11 mouse cellular contexts compared by ENCODE assay signal in genomic region chr3:96551890-96552289, GRCm38 (mm10). TPM values are rescaled to one million over a fixed set of nuclear protein-coding genes. Genes with fewer than 3 reads are reported as not detected.
A peak's percentile ranks its signal among the peaks of the same experiment; 100 is the strongest.
DNase-seq lines count a peak whose midpoint lies in the region; ATAC-seq and TF ChIP-seq lines count a peak whose summit lies in the region.
"Had no signal": no experiment of that assay in that cellular context is flagged by ENCODE, and none has a peak within 500 bp of the region (broad histone marks: within the 10 kb centered on the region; RNA-seq: fewer than 3 reads in every experiment).

No protein-coding gene starts in this region.

- H3K4me3 ChIP-seq in heart, embryonic 13.5 days: no peak overlapping the region
- H3K4me3 ChIP-seq in heart, embryonic 10.5 days: no peak overlapping the region
- H3K4me3 ChIP-seq in lung, embryonic 16.5 days (ENCODE audit: low read length): no peak overlapping the region
- no peak overlapping the region for H3K4me3 ChIP-seq in heart, postnatal 0 days (ENCODE audit: low read depth, low read length)
- H3K4me3 ChIP-seq: lung, embryonic 15.5 days had no signal

- H3K9ac ChIP-seq in heart, embryonic 13.5 days: peak overlapping the region; percentile 69; the same call in 1 of the 2 replicates
- H3K9ac ChIP-seq in lung, embryonic 16.5 days (ENCODE audit: low read length): peak overlapping the region; percentile 21; the same call in 1 of the 2 replicates
- H3K9ac ChIP-seq in heart, postnatal 0 days (replicated peaks; ENCODE audit: low read depth, low read length): no peak overlapping the region; the same call in 1 of the 2 replicates
- H3K9ac ChIP-seq: lung, embryonic 15.5 days had no signal

- H3K27ac ChIP-seq in heart, embryonic 13.5 days (replicated peaks): 0 out of 2 replicates have a peak overlapping the region, but pooled peaks have one; percentile 37
- H3K27ac ChIP-seq in heart, embryonic 10.5 days: no peak overlapping the region
- no peak overlapping the region for H3K27ac ChIP-seq in lung, embryonic 16.5 days (ENCODE audit: low read length)
- H3K27ac ChIP-seq in heart, postnatal 0 days (ENCODE audit: low read depth): peak overlapping the region; percentile 71
- H3K27ac ChIP-seq: lung, embryonic 15.5 days had no signal

- no peaks in the 10 kb centered on the region for H3K9me3 ChIP-seq in heart, embryonic 13.5 days
- no peaks in the 10 kb centered on the region for H3K9me3 ChIP-seq in heart, embryonic 10.5 days
- H3K9me3 ChIP-seq in lung, embryonic 16.5 days (ENCODE audit: control insufficient read depth, low read length): no peaks in the 10 kb centered on the region
- no peaks in the 10 kb centered on the region for H3K9me3 ChIP-seq in heart, postnatal 0 days (replicated peaks; ENCODE audit: control insufficient read depth, low read length)
- H3K9me3 ChIP-seq: lung, embryonic 15.5 days had no signal

- no peak for TF ChIP-seq CTCF in heart, postnatal 0 days (IDR thresholded peaks at IDR 0.05; ENCODE audit: low read depth)

- WGBS in heart, embryonic 13.5 days: 62% methylated on average over 7 of the region's 7 CpGs
- 68% methylated on average over 7 of the region's 7 CpGs for WGBS in heart, embryonic 10.5 days
- 53% methylated on average over 7 of the region's 7 CpGs for WGBS in lung, embryonic 16.5 days
- 54% methylated on average over 7 of the region's 7 CpGs for WGBS in heart, postnatal 0 days

- no peaks in the 10 kb centered on the region for H3K36me3 ChIP-seq in heart, embryonic 13.5 days
- no peaks in the 10 kb centered on the region for H3K36me3 ChIP-seq in heart, embryonic 10.5 days
- H3K36me3 ChIP-seq in lung, embryonic 16.5 days (ENCODE audit: control insufficient read depth, insufficient read depth, low read length): no peaks in the 10 kb centered on the region
- H3K36me3 ChIP-seq in heart, postnatal 0 days (replicated peaks; ENCODE audit: control insufficient read depth, insufficient read depth, low read length): no peaks in the 10 kb centered on the region
- H3K36me3 ChIP-seq: lung, embryonic 15.5 days had no signal

- no peaks in the 10 kb centered on the region for H3K27me3 ChIP-seq in heart, embryonic 13.5 days (replicated peaks)
- H3K27me3 ChIP-seq in heart, embryonic 10.5 days (ENCODE audit: insufficient read depth, poor library complexity, severe bottlenecking): no peaks in the 10 kb centered on the region
- no peaks in the 10 kb centered on the region for H3K27me3 ChIP-seq in lung, embryonic 16.5 days (ENCODE audit: control insufficient read depth, insufficient read depth, low read depth, low read length)
- H3K27me3 ChIP-seq in heart, postnatal 0 days (ENCODE audit: control insufficient read depth, insufficient read depth, low read length): no peaks in the 10 kb centered on the region
- H3K27me3 ChIP-seq: lung, embryonic 15.5 days had no signal

- DNase-seq in heart, embryonic 10.5 days (ENCODE audit: low spot score): no peak
- no peak for DNase-seq in lung, postnatal 10 days
- no peak for DNase-seq in heart, postnatal 0 days (ENCODE audit: low spot score)
- DNase-seq in spleen, adult 18-20 months: no peak
- no peak for DNase-seq in testis, postnatal 10 days (ENCODE audit: low spot score)

- no peak for TF ChIP-seq EP300 in heart, postnatal 0 days (IDR thresholded peaks at IDR 0.05; ENCODE audit: low read depth)

- H3K4me2 ChIP-seq in heart, embryonic 13.5 days: no peak overlapping the region
- no peak overlapping the region for H3K4me2 ChIP-seq in lung, embryonic 16.5 days (ENCODE audit: low read depth, low read length)
- no peak overlapping the region for H3K4me2 ChIP-seq in heart, postnatal 0 days (ENCODE audit: low read depth, low read length)
- H3K4me2 ChIP-seq: lung, embryonic 15.5 days had no signal

- ATAC-seq in heart, embryonic 13.5 days (ENCODE audit: extremely low read depth, insufficient number of reproducible peaks, low FRiP score, low TSS enrichment): no peak
- ATAC-seq in lung, embryonic 16.5 days (ENCODE audit: low read depth): no peak
- ATAC-seq in heart, postnatal 0 days (ENCODE audit: insufficient read depth, low read depth): no peak

- H3K4me1 ChIP-seq in heart, embryonic 13.5 days: peaks cover 64% of the 10 kb centered on the region
- peaks cover 37% of the 10 kb centered on the region for H3K4me1 ChIP-seq in heart, embryonic 10.5 days
- peaks cover 25% of the 10 kb centered on the region for H3K4me1 ChIP-seq in lung, embryonic 16.5 days (replicated peaks; ENCODE audit: control insufficient read depth, insufficient read depth, low read length)
- H3K4me1 ChIP-seq in heart, postnatal 0 days (ENCODE audit: control insufficient read depth, insufficient read depth): peaks cover 48% of the 10 kb centered on the region

RNA-seq across cellular contexts. Expression of gene Txnip, which starts 5.9 kb away (rescaled TPM):
- 156 and 165 TPM in 2 replicates for polyA plus RNA-seq in heart, embryonic 13.5 days (2015; fragmentation: Nextera tagmentation; extraction: Ambion mirVana)
- polyA plus RNA-seq in heart, embryonic 10.5 days (2016; fragmentation: Nextera tagmentation; extraction: Ambion mirVana): 59.9 and 75.5 TPM in 2 replicates
- polyA plus RNA-seq in lung, embryonic 16.5 days (2015; fragmentation: Nextera tagmentation; extraction: Ambion mirVana): 184 and 197 TPM in 2 replicates
- total RNA-seq in heart, postnatal 0 days (2014; rRNA removed; ENCODE audit: low replicate concordance): 1,058 and 1,196 TPM in 2 replicates
- 332 and 600 TPM in 2 replicates for polyA plus RNA-seq in heart, postnatal 0 days (2015; fragmentation: Nextera tagmentation; extraction: Ambion mirVana)

RNA-seq across cellular contexts. Expression of gene Gm16253, which starts 24.9 kb away (rescaled TPM):
- polyA plus RNA-seq in heart, embryonic 13.5 days (2015; fragmentation: Nextera tagmentation; extraction: Ambion mirVana): 1.6 and 1.7 TPM in 2 replicates
- 0.88 and 2.8 TPM in 2 replicates for polyA plus RNA-seq in heart, embryonic 10.5 days (2016; fragmentation: Nextera tagmentation; extraction: Ambion mirVana)
- polyA plus RNA-seq in lung, embryonic 16.5 days (2015; fragmentation: Nextera tagmentation; extraction: Ambion mirVana): 1.4 TPM in 2 replicates
- total RNA-seq in heart, postnatal 0 days (2014; rRNA removed; ENCODE audit: low replicate concordance): not detected in 2 replicates
- polyA plus RNA-seq in heart, postnatal 0 days (2015; fragmentation: Nextera tagmentation; extraction: Ambion mirVana): 1.1 and 1.2 TPM in 2 replicates
- polyA plus RNA-seq: cerebellum, adult 2 months; gonadal fat pad, adult 2 months had no signal

RNA-seq across cellular contexts. Expression of gene Hfe2, which starts 26.9 kb away (rescaled TPM):
- 7.4 and 7.5 TPM in 2 replicates for polyA plus RNA-seq in heart, embryonic 13.5 days (2015; fragmentation: Nextera tagmentation; extraction: Ambion mirVana)
- 5.5 and 8.9 TPM in 2 replicates for polyA plus RNA-seq in heart, embryonic 10.5 days (2016; fragmentation: Nextera tagmentation; extraction: Ambion mirVana)
- polyA plus RNA-seq in lung, embryonic 16.5 days (2015; fragmentation: Nextera tagmentation; extraction: Ambion mirVana): 0.57 and 1.1 TPM in 2 replicates
- 68.1 and 81.3 TPM in 2 replicates for total RNA-seq in heart, postnatal 0 days (2014; rRNA removed; ENCODE audit: low replicate concordance)
- 24.7 and 25.9 TPM in 2 replicates for polyA plus RNA-seq in heart, postnatal 0 days (2015; fragmentation: Nextera tagmentation; extraction: Ambion mirVana)
- polyA plus RNA-seq: inflammation-experienced regulatory T-cells, adult 6 months had no signal

RNA-seq across cellular contexts. Expression of gene Polr3gl, which starts 42.1 kb away (rescaled TPM):
- polyA plus RNA-seq in heart, embryonic 13.5 days (2015; fragmentation: Nextera tagmentation; extraction: Ambion mirVana): 33.5 and 36.1 TPM in 2 replicates
- polyA plus RNA-seq in heart, embryonic 10.5 days (2016; fragmentation: Nextera tagmentation; extraction: Ambion mirVana): 37.1 and 37.2 TPM in 2 replicates
- polyA plus RNA-seq in lung, embryonic 16.5 days (2015; fragmentation: Nextera tagmentation; extraction: Ambion mirVana): 35.9 TPM in 2 replicates
- total RNA-seq in heart, postnatal 0 days (2014; rRNA removed; ENCODE audit: low replicate concordance): 10.3 and 13.1 TPM in 2 replicates
- polyA plus RNA-seq in heart, postnatal 0 days (2015; fragmentation: Nextera tagmentation; extraction: Ambion mirVana): 37.1 and 38.7 TPM in 2 replicates

RNA-seq across cellular contexts. Expression of gene Ankrd34a, which starts 44.5 kb away (rescaled TPM):
- polyA plus RNA-seq in heart, embryonic 13.5 days (2015; fragmentation: Nextera tagmentation; extraction: Ambion mirVana): 6.5 and 8.1 TPM in 2 replicates
- 6.8 and 10.4 TPM in 2 replicates for polyA plus RNA-seq in heart, embryonic 10.5 days (2016; fragmentation: Nextera tagmentation; extraction: Ambion mirVana)
- 1.6 and 1.9 TPM in 2 replicates for polyA plus RNA-seq in lung, embryonic 16.5 days (2015; fragmentation: Nextera tagmentation; extraction: Ambion mirVana)
- total RNA-seq in heart, postnatal 0 days (2014; rRNA removed; ENCODE audit: low replicate concordance): 1.2 and 5.3 TPM in 2 replicates
- polyA plus RNA-seq in heart, postnatal 0 days (2015; fragmentation: Nextera tagmentation; extraction: Ambion mirVana): 6.0 and 6.8 TPM in 2 replicates

Comparison
In these comparisons a context has a peak if more than half of its experiments do, and no peak if none do; other contexts are left out.
1. H3K27ac ChIP-seq: peak in heart, embryonic 13.5 days (single experiment) and heart, postnatal 0 days (single experiment); none in heart, embryonic 10.5 days (single experiment) and lung, embryonic 16.5 days (single experiment).